Mouse (Mus musculus): Measurements from ENCODE around the gene Cry2.

Gene Cry2

DNA sequence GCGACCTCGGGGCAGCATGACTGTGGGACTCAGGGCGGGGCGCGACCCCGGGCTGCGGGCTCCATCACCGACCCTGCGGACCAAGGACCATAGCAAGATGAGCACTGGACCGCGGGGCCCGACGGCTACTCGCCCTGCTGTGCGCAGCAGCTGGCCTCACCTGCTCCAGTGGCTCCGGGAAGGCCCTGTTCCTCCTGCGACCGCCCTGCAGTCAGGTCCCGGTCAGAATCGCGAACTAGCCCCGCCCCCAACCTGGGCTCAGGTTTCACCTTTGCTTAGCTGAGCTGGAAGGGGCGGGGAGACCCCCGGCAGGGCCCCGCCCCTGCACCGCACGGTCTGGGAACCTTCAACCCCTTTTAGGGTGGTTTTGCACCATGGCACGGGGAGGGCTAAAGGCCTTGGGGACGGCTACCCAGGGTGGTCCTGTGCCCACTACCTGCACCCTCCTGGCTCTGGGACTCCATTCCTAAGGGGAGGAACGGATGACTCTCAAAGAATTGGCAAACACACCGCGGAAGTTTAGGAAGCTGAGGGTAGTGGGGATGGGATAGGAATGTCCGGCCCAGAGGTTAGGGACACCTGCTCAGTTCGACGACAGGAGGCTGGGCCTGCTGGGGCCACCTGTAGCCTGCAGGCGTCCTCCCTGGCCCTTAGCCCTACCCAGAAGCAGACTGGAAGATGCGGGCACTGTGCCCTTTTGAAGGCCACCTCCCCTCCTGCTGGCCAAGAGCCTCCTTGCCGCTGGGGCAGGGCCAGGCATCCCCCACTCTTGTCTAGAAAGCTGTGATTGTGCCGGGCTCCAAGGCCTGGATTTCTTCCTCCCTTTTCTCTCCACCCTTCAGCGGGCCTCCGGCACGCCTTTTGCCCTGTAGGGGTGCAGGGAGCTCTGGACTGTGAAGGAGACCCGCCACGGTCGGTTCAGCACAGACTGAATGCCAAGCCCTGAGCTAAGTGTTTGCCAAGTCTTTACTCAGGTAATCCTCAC lies 62.7 kb downstream of the Cry2 start:
- no peak for DNase-seq (ENCODE audit: low spot score)

- DNase-seq (ENCODE audit: low spot score): no peak
Observed at GRCm38 (mm10) chr2:92370375-92370774, 63.5 kb downstream of the Cry2 start.

GRCm38 (mm10) chr2:92367383-92368029 lies 66.3 kb downstream of the Cry2 start:
- no peak for DNase-seq (ENCODE audit: low spot score)

DNA sequence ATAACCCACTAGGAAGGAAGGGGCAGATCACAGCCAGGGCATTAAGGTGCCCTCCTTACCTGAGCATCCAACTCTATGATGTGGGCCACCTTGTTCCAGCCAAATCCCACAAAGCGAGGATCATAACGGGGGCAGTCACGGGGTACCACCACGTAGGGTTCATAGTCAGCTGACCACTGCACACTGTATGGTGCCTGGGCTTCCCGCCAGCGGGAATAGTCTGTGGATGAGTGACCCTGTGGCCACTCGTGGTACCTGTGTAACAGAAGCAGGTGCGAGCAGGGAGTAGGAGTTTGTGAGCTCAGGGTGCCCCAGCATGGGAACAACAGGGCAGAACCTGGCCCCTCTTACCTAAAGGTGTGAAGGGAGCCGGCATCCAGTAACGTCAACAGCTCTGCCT lies 68.3 kb downstream of the Cry2 start:
- DNase-seq (ENCODE audit: low spot score): no peak

GRCm38 (mm10) chr2:92364086-92364485 lies 69.8 kb downstream of the Cry2 start:
- DNase-seq (ENCODE audit: low spot score): no peak

- no peak for DNase-seq (ENCODE audit: low spot score)
Observed at GRCm38 (mm10) chr2:92362571-92363228, 71.1 kb downstream of the Cry2 start.

GRCm38 (mm10) chr2:92361795-92362194 lies 72.0 kb downstream of the Cry2 start:
- DNase-seq (ENCODE audit: low spot score): no peak

DNA sequence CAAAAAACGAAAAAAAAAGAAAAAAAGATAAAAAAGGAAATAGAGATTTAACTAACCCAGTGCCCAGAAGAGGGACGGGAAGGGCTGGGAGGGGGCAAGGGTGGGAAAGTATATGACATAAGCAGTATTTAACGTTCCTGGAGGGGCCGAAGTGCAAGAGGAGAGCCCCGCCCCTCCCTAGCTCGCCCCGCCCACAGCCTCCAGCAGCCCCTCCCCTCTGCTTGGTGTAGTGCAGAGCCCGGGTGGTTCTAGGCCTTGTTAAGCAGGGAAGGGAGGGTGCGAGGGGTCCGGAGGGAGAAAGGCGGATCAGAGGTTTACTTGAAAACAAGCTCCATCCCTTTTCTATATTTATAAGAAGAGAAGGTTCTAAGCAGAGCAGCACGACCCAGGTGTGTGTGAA lies 73.0 kb downstream of the Cry2 start:
- no peak for DNase-seq (ENCODE audit: low spot score)

DNA sequence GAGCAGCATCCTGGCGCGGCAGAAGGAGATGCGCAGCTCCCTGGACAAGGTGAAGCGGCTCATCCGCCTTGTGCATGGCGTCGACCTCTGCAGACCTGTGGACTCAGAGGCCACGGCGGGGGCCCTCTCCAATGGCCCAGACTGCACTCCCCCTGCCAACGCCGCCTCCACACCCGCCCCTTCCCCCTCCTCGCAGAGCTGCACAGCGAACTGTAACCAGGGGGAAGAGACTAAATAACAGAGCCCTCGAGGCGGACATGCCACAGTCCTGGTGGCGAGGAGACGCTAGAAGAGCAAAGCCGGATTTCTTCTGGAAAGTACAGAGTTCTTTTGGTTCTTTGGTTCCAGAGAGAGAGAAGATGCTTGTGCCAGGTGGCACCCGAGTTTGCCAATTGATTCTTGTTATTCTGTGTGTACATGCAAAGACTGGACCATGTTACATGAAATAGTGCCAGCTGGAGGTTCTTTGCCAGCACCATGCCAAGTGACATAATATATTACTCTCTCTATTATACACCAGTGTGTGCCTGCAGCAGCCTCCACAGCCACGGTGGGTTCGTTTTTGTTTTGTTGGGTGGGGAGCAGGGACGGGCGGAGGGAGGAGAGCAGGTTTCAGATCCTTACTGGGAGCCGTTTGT lies 73.5 kb downstream of the Cry2 start:
- DNase-seq (ENCODE audit: low spot score): no peak

DNA sequence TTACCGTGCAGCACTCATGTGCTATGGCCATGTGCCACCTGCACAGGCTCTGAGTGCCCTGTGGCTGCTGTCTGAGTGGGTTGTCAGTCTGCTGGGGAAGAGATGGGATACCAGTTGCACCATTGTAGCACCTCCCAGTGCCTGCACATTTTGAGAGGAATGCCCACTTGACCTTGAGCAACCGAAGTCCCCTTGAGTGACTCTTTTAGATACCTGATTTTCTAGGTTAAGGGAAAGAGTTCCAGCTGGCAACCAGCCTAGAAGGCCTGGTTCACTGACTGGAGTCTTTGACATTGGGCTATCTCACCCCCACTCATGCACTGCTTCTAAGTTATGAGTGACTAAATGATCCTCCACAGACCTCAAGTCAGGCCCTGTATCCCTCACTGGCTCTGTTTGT lies 74.5 kb downstream of the Cry2 start:
- no peak for DNase-seq (ENCODE audit: low spot score)

DNA sequence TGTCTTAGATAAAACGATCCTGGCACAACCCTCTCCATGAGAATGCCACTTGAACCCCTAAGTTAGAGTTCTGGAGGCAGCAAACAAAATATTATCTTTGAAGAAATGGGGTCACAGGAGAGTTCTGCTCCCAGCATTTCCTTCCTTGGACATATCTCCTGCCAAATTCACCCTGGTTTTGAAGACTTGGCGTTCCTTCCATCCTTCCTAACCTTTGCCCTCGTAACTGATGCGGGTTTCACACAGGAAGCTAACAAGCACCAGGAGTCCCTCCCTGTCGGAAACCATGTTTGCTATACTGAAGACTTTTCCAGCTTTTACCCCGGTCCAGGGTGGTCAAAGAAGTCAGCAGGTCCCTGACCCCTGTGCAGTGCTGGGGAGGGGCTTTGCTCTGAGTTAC lies 79.6 kb downstream of the Cry2 start:
- DNase-seq (ENCODE audit: low spot score): no peak
